Mouse (Mus musculus) CH12.LX (cell line): ENCODE results near the gene Nipal4. TPM values are rescaled to one million over a fixed set of nuclear protein-coding genes. Genes with fewer than 3 reads are reported as not detected.

Experiments
- DNase-seq: peaks from one replicate; pipeline ENCODE4 v3.0.0-alpha.2; 2013; ENCODE audit errors: extremely low read depth
- H3K27ac ChIP-seq: 2 replicates; pipeline ENCODE4 v1.5.1; 2012; ENCODE audit warnings: low read depth, mild to moderate bottlenecking, control low read depth, moderate library complexity; ENCODE audit not compliant: insufficient read depth
- H3K27me3 ChIP-seq: replicated peaks from 2 replicates; pipeline ENCODE3; 2012; ENCODE audit warnings: inconsistent platforms
- H3K36me3 ChIP-seq, 2 experiments: replicated peaks in 1 of 2; 2 replicates each; pipeline versions ENCODE3 to v1.6.1; 2012; ENCODE audit warnings: inconsistent platforms in 1 of 2, low read length in 1 of 2, mild to moderate bottlenecking in 1 of 2, mixed read lengths in 1 of 2, moderate library complexity in 1 of 2; ENCODE audit not compliant: control insufficient read depth in 1 of 2, insufficient read depth in 1 of 2
- H3K4me1 ChIP-seq, 2 experiments: 2 replicates each; pipeline ENCODE4 v1.6.1; 2012; ENCODE audit warnings: inconsistent platforms in 1 of 2, moderate library complexity in 1 of 2; ENCODE audit not compliant: insufficient read depth in 2 of 2, control insufficient read depth in 1 of 2
- H3K4me2 ChIP-seq: 2 replicates; pipeline ENCODE4 v1.6.1; 2012; ENCODE audit warnings: low read depth, mild to moderate bottlenecking, control low read depth; ENCODE audit not compliant: poor library complexity, insufficient read depth, severe bottlenecking
- H3K4me3 ChIP-seq, 3 experiments: fragments of 150-350 bp in 1 of 3; sonication (generic) in 1 of 3; replicated peaks in 1 of 3; 2 replicates each; pipeline versions ENCODE3 to v1.5.1; 2011 to 2012; ENCODE audit warnings: low read depth in 2 of 3, low read length in 2 of 3, mild to moderate bottlenecking in 2 of 3, moderate library complexity in 2 of 3, control low read depth in 1 of 3, improper control_type of control experiment in 1 of 3, inconsistent platforms in 1 of 3, mixed read lengths in 1 of 3; ENCODE audit not compliant: poor library complexity in 1 of 3
- H3K79me2 ChIP-seq: replicated peaks from 2 replicates; pipeline ENCODE4 v1.6.1; 2012; ENCODE audit warnings: mild to moderate bottlenecking, moderate library complexity; ENCODE audit not compliant: control insufficient read depth, poor library complexity, insufficient read depth, severe bottlenecking; ENCODE audit errors: extremely low read depth
- H3K9ac ChIP-seq: 2 replicates; pipeline ENCODE4 v1.6.1; 2012; ENCODE audit warnings: low read depth, mild to moderate bottlenecking, control low read depth, moderate library complexity; ENCODE audit not compliant: insufficient read depth
- H3K9me3 ChIP-seq: replicated peaks from 2 replicates; pipeline ENCODE3; 2012; ENCODE audit warnings: low read length, inconsistent platforms, mixed read lengths
- BHLHE40 ChIP-seq: IDR thresholded peaks from 2 replicates; pipeline ENCODE4 v1.6.1; 2011; ENCODE audit warnings: mild to moderate bottlenecking, low read depth, low read length, improper control_type of control experiment
- CHD2 ChIP-seq: IDR thresholded peaks from 2 replicates; pipeline ENCODE4 v1.6.1; 2011; ENCODE audit warnings: low read length, improper control_type of control experiment
- E2F4 ChIP-seq: IDR thresholded peaks from 2 replicates; pipeline ENCODE4 v1.6.1; 2011; ENCODE audit warnings: low read depth, low read length, improper control_type of control experiment; ENCODE audit not compliant: insufficient replicate concordance
- ELF1 ChIP-seq: IDR thresholded peaks from 2 replicates; pipeline ENCODE4 v1.6.1; 2014; ENCODE audit warnings: low read depth, mild to moderate bottlenecking, inconsistent platforms, low read length, improper control_type of control experiment
- EP300 ChIP-seq: IDR thresholded peaks from 2 replicates; pipeline ENCODE4 v1.6.1; 2011; ENCODE audit warnings: low read length, improper control_type of control experiment
- GABPA ChIP-seq: IDR thresholded peaks from 2 replicates; pipeline ENCODE4 v1.6.1; 2012; ENCODE audit warnings: low read depth, low read length, improper control_type of control experiment, inconsistent platforms; ENCODE audit not compliant: insufficient replicate concordance
- HCFC1 ChIP-seq: IDR thresholded peaks from 2 replicates; pipeline ENCODE4 v1.6.1; 2012; ENCODE audit warnings: low read depth, mild to moderate bottlenecking, inconsistent platforms, low read length, improper control_type of control experiment
- IRF4 ChIP-seq: IDR thresholded peaks from 2 replicates; pipeline ENCODE4 v1.6.1; 2014; ENCODE audit warnings: low read depth, mild to moderate bottlenecking, inconsistent platforms, low read length, improper control_type of control experiment
- JUN ChIP-seq: IDR thresholded peaks from 2 replicates; pipeline ENCODE4 v1.6.1; 2011; ENCODE audit warnings: low read depth, mild to moderate bottlenecking, low read length, improper control_type of control experiment, moderate library complexity; ENCODE audit not compliant: insufficient read depth
- MAFK ChIP-seq: IDR thresholded peaks from 2 replicates; pipeline ENCODE4 v1.6.1; 2011; ENCODE audit warnings: low read length, improper control_type of control experiment; ENCODE audit not compliant: insufficient replicate concordance
- MAX ChIP-seq: IDR thresholded peaks from 2 replicates; pipeline ENCODE4 v1.6.1; 2011; ENCODE audit warnings: low read length, improper control_type of control experiment
- MAZ ChIP-seq: IDR thresholded peaks from 2 replicates; pipeline ENCODE4 v1.6.1; 2012; ENCODE audit warnings: low read depth, mild to moderate bottlenecking, inconsistent platforms, low read length, improper control_type of control experiment, moderate library complexity
- MEF2A ChIP-seq: IDR thresholded peaks from 2 replicates; pipeline ENCODE4 v1.6.1; 2014; ENCODE audit warnings: low read depth, mild to moderate bottlenecking, inconsistent platforms, low read length, improper control_type of control experiment, borderline replicate concordance
- MYC ChIP-seq: IDR thresholded peaks from 2 replicates; pipeline ENCODE4 v1.6.1; 2011; ENCODE audit warnings: low read depth, mild to moderate bottlenecking, improper control_type of control experiment, low read length
- NELFE ChIP-seq: IDR thresholded peaks from 2 replicates; pipeline ENCODE4 v1.6.1; 2011; ENCODE audit warnings: low read depth, low read length, improper control_type of control experiment
- PAX5 ChIP-seq: IDR thresholded peaks from 2 replicates; pipeline ENCODE4 v1.6.1; 2012; ENCODE audit warnings: low read length, inconsistent platforms, mixed read lengths
- RAD21 ChIP-seq: IDR thresholded peaks from 2 replicates; pipeline ENCODE4 v1.6.1; 2011; ENCODE audit warnings: low read depth, mild to moderate bottlenecking, low read length, improper control_type of control experiment, moderate library complexity
- SMC3 ChIP-seq: IDR thresholded peaks from 2 replicates; pipeline ENCODE4 v1.6.1; 2011; ENCODE audit warnings: low read depth, low read length, improper control_type of control experiment
- UBTF ChIP-seq: IDR thresholded peaks from 2 replicates; pipeline ENCODE4 v1.6.1; 2012; ENCODE audit warnings: low read depth, mild to moderate bottlenecking, inconsistent platforms, low read length, improper control_type of control experiment, moderate library complexity
- USF2 ChIP-seq: conservative IDR thresholded peaks from 2 replicates; pipeline ENCODE4 v1.6.1; 2011; ENCODE audit warnings: low read depth, low read length, improper control_type of control experiment
- ZC3H11A ChIP-seq: IDR thresholded peaks from 2 replicates; pipeline ENCODE4 v1.6.1; 2012; ENCODE audit warnings: low read depth, mild to moderate bottlenecking, inconsistent platforms, low read length, improper control_type of control experiment
- ZKSCAN1 ChIP-seq: IDR thresholded peaks from 2 replicates; pipeline ENCODE4 v1.6.1; 2012; ENCODE audit warnings: low read depth, inconsistent platforms, low read length, improper control_type of control experiment, borderline replicate concordance
- ZMIZ1 ChIP-seq: IDR thresholded peaks from 2 replicates; pipeline ENCODE4 v1.6.1; 2012; ENCODE audit warnings: low read depth, mild to moderate bottlenecking, inconsistent platforms, low read length, improper control_type of control experiment
- dilution Hi-C: fragments of 300-500 bp; cut with MboI; formaldehyde crosslinking; loops from 2 replicates; pipeline ENCODE4 v1.14.3; 2020; ENCODE audit warnings: low sequenced_read_pairs; ENCODE audit not compliant: extremely low pct_unique_long_range_greater_than_20kb, extremely low pct_ligation_motif_present
- in situ Hi-C: fragments of 300-500 bp; cut with MboI; formaldehyde crosslinking; loops from 3 replicates; pipeline ENCODE4 v1.14.3; 2019; ENCODE audit warnings: low sequenced_read_pairs, low pct_ligation_motif_present, low pct_unique_long_range_greater_than_20kb, mixed read lengths
- polyA plus RNA-seq: library from polyadenylated mRNA; unstranded; fragments of >175 nt; gene quantifications from 2 replicates; pipeline ENCODE4 v1.2.1, GENCODE M21; 2012; ENCODE audit warnings: low read depth; ENCODE audit not compliant: insufficient read length
- total RNA-seq, 2 experiments: library from RNA; depleted of rRNA; stranded (reverse); fragments of 300-350 nt in 1 of 2; fragments of >200 nt in 1 of 2; gene quantifications; 2 replicates each; pipeline ENCODE4 v1.2.3; 2012 to 2014

Gene Nipal4
- total and polyA plus RNA-seq, 3 experiments, result 0.08 TPM; not detected in 2

DNA sequence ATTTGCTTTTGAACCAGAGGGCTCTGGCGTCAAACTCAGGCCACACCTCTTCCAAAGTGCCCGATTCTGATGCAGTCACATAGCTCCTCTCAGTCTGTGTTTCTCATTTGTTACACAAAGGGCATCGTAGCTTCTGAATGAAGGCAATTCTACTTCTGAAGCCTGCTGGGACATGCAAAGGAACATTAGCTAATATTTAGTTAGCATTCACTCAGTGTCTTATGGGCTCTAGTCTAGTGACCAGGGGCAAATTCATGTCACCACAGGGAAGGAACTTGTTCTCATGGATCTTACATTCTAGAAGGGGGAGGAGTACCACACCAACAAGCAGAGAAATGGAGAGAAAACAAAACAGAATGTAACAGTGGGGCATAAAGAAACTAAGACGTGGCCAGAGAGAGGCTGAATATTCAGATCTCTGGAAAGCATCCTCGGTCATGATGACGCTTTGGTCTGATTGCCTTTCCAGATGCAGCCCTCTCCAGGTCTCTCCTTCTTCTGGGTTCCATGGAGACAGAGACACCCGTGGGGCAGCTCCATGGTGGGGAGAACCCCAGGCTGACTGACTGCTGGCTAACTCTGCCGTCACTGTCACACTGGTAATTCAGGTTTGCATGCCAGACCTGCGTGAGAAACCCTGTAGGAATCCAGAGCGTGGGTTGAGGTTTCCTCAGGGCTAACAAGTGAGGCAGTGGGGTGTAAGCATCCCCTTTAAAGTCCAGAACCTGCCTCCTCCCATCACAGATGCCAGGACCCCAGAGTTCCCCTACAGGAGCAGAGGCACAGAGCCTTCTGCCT is 11.1 kb upstream of the Nipal4 start:
- in situ Hi-C loops, result no loop called here
- no peak for DNase-seq
- TF ChIP-seq UBTF (no peak), USF2 (no peak), CHD2 (no peak), IRF4 (no peak), SMC3 (no peak), ELF1 (no peak), MAZ (no peak), ZKSCAN1 (no peak), ZC3H11A (no peak), NELFE (no peak), JUN (no peak), EP300 (no peak), GABPA (no peak), MAFK (no peak), MEF2A (no peak), RAD21 (no peak), ZMIZ1 (no peak), BHLHE40 (no peak)
- TF ChIP-seq, all 38 proteins: peak for 0
- Histone ChIP-seq H3K27ac (no peak overlapping the region), H3K4me1 (no peaks in the 10 kb centered on the region), H3K9me3 (no peaks in the 10 kb centered on the region), H3K27me3 (no peaks in the 10 kb centered on the region), H3K79me2 (no peaks in the 10 kb centered on the region), H3K4me3 (no peak overlapping the region), H3K36me3 (no peaks in the 10 kb centered on the region), H3K4me2 (no peak overlapping the region), H3K9ac (no peak overlapping the region)
- dilution Hi-C loops, result no loop called here

DNA sequence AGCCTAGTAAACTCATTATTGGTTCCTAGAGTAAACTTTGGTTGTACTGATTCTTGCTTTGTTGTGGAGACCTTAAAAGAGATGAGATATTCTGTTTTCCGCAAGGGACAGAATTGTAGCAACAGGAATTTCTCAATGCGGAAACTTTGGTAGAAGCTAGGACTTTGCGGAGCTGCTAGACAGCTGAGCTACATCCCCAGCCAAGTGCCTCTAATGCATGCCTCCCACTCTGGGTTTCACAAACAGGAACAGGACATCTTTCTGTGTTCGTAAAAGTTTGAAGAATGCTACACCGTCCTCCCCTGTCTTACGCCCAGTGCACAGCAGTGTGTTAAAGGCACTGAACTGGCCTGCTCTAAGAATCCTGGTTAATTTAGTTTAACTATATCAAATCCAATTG is 9.8 kb upstream of the Nipal4 start:
- Histone ChIP-seq H3K9ac (no peak overlapping the region), H3K79me2 (no peaks in the 10 kb centered on the region), H3K27me3 (no peaks in the 10 kb centered on the region), H3K4me3 (no peak overlapping the region), H3K36me3 (no peaks in the 10 kb centered on the region), H3K27ac (no peak overlapping the region), H3K4me1 (no peaks in the 10 kb centered on the region), H3K4me2 (no peak overlapping the region), H3K9me3 (no peaks in the 10 kb centered on the region)
- DNase-seq, result no peak
- TF ChIP-seq ZC3H11A, result no peak
- no peak for TF ChIP-seq MAX
- no peak for TF ChIP-seq MYC
- TF ChIP-seq PAX5, result no peak
- no peak for TF ChIP-seq ZKSCAN1
- no peak for TF ChIP-seq MAFK
- TF ChIP-seq RAD21, result no peak
- no peak for TF ChIP-seq HCFC1
- no peak for TF ChIP-seq ZMIZ1
- TF ChIP-seq EP300, result no peak
- no peak for TF ChIP-seq E2F4
- no peak for TF ChIP-seq CHD2
- in situ Hi-C loops (no loop called here), dilution Hi-C loops (no loop called here)
